Mouse (Mus musculus): ENCODE results near the gene Tgif1. TPM values are rescaled to one million over a fixed set of nuclear protein-coding genes. Genes with fewer than 3 reads are reported as not detected.

Gene Tgif1
- total RNA-seq, 2 experiments from 2014 or later = 2.3 to 3.1 TPM

DNA sequence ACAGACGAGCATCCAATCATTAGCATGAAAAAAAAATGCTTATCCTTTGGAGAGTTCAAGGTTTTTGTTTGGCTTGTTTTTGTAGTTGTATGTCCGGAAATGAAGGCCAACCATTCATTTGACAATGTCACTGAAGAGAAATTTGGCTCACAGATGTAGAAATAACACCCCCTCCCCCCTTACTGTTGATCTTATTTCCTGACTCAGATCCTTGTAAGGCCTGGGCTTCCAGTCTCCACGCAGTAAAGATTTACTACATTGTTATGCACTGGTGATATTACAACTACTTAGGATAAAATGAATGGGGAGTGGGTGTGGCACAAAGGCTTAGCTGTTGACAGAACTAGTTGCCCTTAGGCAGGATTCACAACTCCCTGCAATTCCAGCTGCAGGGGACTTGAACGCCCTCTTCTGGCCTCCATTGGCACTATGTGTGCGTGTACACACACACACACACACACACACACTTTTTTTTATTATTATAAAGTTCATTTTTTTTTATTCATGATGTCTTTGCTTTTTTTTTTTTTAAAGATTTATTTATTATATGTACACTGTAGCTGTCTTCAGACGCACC is 13.3 kb upstream of the Tgif1 start:
- no peak for DNase-seq (ENCODE audit: low spot score in 2 of 2)

DNA sequence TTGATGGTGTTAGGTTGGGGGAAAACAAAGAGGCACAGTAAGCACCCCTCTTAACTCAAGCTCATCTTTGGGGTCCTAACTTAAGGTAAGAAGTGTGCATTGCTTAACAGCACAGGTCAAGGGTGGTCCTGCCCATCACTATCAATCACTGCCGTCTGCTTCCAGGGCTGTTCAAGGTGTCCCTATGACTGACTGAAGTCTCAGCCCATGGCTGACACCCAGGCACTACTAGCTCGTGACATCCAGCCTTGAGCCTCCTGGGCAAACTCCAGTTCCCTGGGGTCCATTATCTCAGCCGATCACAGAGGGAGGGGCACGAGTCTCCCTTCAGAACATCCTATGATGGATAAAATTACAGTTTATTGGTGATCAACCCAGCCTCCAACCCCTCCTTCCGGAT is 12.7 kb upstream of the Tgif1 start:
- DNase-seq (ENCODE audit: low spot score in 2 of 2) = no peak

- DNase-seq (ENCODE audit: low spot score in 2 of 2) = no peak
Measured at GRCm38 (mm10) chr17:70865060-70865604, 11.8 kb upstream of the Tgif1 start.

DNA sequence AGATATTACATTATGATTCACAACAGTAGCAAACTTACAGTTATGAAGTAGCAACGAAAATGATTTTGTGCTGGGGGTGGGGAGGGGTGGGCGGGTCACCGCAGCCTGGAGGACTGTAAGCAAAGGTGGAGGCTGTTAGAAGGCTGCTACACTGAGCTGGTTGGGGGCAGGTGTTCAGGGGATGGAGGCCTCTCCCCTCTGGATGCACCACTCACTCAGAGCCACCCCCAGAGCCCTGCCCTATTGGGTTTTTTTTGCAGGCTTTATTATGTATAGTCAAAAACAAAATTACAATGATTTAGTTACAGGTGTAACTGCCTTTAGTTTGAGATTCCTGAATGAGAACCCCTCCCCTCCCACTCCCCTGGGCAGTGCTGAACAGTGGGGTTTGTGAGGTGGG is 11.3 kb upstream of the Tgif1 start:
- no peak for DNase-seq (ENCODE audit: low spot score in 2 of 2)

DNA sequence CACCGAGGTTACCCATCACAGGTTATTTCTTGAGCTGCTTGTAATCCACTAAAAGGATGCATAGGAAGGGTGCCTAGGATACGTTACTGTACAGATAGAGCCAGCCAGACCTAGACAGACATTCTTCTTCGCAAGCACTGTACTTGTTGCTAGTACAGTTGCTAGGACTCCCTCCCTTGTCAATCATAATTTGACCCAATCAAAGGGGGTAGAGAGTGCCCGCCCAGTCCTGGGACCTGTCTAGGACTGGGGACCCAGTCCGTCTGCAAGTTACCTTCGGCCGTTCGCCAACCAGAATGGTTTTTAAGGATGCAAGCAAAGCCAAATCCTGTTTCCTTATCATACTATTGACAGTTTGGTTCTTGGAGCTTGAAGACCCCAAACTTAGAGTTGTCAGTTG is 10.8 kb upstream of the Tgif1 start:
- no peak for DNase-seq (ENCODE audit: low spot score in 2 of 2)

DNA sequence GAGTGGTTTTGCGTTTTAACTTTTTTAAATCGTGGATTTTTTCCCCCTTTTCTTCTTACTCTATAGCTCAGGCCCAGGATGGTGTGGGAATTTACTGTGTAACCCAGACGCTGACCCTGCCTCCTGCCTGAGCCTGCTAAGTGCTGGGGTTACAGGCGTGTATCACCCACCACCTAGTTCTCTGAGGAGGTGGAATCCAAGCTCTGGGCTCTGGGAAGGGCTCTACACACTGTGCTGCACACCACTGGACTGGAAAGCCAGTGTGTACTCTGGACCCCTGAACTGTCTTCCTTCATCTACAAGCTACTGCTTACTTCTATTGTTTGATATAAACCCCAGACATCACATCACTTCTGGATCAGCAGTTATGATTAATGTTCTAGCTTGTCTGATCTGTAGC is 5.5 kb upstream of the Tgif1 start:
- DNase-seq (ENCODE audit: low spot score in 2 of 2) = no peak

GRCm38 (mm10) chr17:70856871-70857415 is 3.6 kb upstream of the Tgif1 start:
- no peak for DNase-seq (ENCODE audit: low spot score in 2 of 2)

- DNase-seq (ENCODE audit: low spot score in 2 of 2) = no peak
Measured at GRCm38 (mm10) chr17:70854021-70854420, 675 bp upstream of the Tgif1 start.

DNA sequence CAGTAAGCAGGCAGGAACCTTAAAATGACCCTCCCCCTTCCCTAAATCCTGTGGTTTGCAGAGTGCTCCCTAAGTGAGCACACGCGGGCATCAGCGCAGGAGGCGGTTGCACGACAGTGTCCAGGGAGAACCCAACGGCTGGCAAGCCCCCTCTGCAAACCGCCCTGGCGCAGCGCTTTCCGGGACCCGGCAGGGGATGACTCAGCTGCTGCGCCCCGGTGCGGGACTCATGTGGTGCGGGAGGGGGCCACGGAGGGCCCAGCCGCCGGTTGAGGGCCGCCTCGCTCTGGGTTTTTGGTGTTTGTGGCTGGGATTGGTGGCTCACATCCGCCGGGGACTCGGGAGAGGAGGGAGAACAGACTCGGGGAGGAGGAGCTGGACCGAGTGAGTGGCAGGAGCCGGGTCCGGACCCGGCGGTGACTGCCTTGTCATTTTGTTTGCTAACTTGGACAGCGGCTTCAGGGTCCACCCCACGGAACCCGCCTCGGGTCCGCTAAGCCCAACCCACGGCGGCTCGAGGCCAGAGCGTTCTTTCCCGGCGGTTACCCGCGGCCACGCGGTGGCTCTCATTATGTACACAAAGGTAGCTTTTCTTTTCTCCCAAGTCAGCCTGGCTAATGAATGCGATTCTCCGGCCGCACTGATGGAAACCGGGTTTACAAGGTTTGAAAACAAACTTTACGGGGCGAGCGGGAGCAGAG is 510 bp downstream of the Tgif1 start:
- DNase-seq (ENCODE audit: low spot score in 2 of 2) = peak; percentile 57 to 66

GRCm38 (mm10) chr17:70852011-70852685 is 1.2 kb downstream of the Tgif1 start:
- DNase-seq (ENCODE audit: low spot score in 2 of 2) = no peak

GRCm38 (mm10) chr17:70850996-70851991 is 2.1 kb downstream of the Tgif1 start:
- DNase-seq (ENCODE audit: low spot score in 2 of 2) = no peak

- no peak for DNase-seq (ENCODE audit: low spot score in 2 of 2)
Measured at GRCm38 (mm10) chr17:70850233-70850995, 2.9 kb downstream of the Tgif1 start.

DNA sequence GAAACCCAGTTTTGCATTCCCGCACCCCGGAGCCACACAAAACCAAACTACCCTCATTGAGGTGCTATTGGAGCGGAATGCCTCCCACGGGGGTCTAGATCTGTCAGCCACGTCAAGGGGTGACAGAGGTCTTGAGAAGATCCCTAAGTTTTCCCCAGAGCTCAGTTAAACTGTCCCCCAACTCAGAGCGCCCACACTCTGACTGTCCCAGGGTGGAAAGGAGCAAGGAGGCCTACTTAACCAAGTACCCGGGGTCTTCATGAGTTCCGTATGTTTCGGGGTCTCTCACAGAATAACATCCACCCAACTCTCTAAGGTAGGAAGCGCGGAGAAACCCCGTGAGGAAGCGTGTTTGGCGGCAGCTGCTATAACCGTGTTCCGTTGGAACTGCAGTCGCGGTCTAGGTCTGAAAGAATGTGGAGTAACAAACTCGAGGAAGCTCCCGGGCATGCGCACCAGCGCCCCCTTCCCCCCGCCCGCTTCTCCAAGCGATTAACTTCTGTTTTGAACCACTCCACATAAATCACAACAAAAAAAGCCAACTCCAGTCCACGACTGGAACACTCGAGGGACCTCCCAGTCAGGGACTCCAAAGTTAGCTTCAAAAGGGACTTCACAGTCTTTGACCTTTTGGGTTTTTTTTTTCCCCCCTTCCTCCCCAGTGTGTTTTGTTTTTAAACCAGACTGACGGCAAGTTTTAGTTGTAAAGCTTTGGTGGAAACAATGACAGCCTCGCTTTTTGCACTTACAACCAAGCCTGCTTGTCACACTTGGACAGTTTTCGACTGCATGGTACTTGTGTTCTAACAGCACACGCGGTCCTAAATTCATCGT is 3.7 kb downstream of the Tgif1 start:
- peak; percentile 44 to 48 for DNase-seq (ENCODE audit: low spot score in 2 of 2)

GRCm38 (mm10) chr17:70848511-70849398 is 4.6 kb downstream of the Tgif1 start:
- DNase-seq (ENCODE audit: low spot score in 2 of 2) = no peak

- DNase-seq (ENCODE audit: low spot score in 2 of 2) = no peak
Measured at GRCm38 (mm10) chr17:70847751-70848510, 5.4 kb downstream of the Tgif1 start.

DNA sequence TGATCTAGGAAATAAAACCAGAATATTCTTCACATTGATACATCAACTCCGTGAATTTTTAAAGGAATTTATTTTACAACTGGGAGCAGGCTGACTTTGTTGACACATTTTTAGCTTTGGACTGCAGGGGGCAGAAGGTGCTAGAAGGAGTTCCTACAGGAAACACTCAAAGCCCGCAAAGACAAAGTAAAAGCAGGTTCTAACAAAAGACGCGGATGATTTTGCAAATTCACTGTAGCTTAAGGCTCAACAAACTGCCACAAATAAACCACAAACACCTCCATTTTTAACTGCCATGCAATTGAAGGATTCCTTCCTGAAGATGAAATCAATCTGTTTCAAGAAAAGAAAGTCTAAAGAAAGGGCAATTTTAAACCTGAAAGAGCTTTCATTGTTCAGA is 6.3 kb downstream of the Tgif1 start:
- no peak for DNase-seq (ENCODE audit: low spot score in 2 of 2)

DNA sequence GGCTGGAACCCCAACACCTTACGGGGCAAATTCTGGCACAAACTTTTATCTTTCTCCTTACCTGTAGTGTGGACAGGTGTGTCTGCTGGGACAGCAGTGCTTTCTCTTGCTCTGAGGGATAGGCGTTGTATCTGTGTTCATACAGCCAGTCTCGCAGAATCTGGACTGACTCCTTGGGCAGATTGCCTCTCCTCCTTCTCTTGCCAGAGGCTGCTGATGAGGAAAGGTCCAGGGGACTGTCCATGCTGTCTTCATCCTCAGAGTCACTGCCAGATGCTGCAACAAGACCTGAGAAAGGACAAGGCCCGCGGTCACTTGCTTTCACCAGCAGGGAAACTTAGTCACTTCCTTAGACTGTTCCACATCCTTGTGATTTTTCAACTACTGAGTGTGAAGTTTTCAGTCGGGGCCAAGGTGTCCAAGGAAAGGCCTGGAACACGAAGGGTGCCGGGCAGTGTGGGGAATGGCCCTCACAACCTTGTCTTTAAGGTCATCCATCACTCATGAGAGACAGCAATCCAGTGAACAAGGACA is 7.2 kb downstream of the Tgif1 start:
- DNase-seq (ENCODE audit: low spot score in 2 of 2) = no peak

Data from layer of hippocampus, postnatal 14 days (tissue).